Mouse (Mus musculus) ovary, postnatal 10 days (tissue): ENCODE results near the gene Skp1a.

Experiments
- DNase-seq: peaks from one replicate; pipeline ENCODE4 v3.0.0; 2022; ENCODE audit warnings: low spot score

The Skp1a gene

DNA sequence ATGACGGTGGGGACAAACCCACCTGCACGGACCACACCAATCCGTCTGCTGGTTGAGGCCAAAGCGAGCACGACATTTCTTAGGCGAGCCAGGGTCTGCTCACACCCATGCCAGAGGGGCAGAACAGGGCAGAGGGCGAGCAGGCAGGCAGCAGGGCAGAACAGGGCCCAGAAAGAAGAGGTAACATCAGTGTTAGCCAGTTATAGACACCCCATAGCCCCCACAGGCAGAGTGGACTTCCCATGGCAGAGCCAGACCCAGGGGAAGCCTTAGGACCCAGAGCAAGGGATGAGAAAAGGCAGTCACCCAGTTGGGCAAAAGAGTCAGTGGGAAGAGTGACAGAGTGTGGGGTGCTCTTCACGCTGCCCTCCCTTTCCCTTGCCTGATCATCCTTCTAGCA is 23.3 kb downstream of the Skp1a start:
- DNase-seq: no peak

DNA sequence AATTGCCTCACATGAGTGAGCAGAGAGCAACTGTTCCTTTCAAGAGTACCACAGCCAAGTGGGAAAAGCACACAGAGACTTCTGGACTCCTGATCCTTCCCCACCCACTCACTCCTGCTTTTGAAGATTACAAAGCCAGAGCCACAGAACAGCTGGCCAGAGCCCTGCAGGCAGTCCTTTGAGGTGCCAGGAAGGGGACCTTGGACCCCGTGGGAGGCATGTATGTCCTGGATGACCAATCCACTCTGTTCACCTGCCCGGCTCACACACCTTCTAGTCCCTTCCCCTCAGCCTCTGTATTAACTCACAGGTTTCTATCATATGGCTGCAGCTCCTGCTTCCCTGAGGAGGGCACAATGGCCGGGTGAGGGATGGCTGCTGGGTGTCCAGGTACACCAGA is 25.6 kb downstream of the Skp1a start:
- DNase-seq: no peak

DNA sequence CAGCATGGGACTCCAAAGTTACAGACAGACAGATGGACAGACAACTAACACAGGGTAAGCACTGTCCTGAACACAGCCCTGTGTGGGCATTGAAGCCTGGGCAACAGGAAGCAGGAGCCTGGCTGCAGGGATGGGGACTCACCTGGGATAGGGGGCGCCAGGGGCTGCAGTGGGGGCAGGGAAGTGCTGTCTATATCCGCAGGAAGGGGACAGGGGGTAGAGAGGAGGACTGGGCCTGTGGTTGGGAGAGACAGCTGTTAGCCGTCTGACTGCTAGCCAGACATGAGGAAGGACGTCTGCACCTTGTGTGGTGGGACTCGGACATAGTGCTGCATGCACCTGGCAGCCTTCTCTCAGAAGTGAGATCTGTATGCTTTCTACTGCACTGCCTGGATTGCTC is 26.9 kb downstream of the Skp1a start:
- DNase-seq: no peak

DNA sequence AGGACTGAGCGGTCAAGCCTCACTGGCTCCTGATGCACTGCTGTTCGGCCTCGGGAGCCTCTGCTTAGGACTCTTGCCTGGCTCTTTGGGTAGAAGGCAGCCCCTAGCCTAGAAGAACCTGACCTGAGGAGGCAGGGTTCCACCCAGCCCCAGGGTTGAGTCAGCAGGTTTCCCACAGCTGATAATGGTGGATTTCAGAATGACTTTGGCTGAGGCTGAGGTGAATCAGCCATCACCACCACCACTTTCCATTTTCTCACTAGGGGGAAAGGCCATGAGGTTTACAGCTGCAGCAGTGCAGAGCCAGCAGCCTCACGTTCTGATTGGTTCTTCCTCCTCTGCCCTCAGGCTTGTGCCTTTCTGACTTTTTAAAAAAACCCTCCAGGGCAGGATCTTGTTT is 29.1 kb downstream of the Skp1a start:
- no peak for DNase-seq

DNA sequence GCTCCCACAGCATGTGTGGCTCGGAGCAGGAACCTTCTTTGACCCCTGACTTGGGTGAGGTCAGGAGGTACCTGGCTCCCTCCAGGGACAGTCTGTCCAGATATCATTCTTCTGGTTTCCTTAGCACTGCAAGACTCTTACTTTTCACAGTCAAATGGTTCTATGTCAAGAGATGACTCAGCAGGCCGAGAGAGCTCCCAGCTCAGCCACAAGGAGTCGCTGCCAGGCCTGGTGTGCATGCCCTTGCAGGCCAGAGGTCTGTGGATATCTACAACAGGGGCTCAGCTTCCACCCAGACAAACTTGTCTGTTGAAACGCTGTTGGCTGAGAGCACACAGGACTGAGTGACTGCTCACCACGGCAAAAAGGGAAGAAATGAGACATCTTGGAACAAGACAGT is 30.1 kb downstream of the Skp1a start:
- DNase-seq: no peak

DNA sequence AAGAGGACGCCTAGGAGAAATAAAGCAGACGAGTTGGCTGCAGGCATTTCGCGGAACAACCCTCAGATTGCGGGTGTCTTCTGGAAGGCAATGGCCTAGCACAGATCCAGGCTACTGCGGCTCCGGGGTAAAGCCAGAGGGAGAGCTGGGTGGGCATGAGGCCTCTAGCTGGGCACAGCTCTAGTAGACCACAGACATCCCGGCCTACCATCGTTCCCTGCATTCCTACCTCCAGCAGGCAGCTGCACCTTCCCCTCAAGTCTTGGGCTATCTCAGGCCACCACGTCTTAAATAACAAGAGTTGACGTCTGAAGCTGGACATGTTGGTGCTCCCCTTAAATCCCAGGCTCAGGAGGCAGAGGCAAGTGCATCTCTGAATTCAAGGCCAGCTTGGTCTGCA is 30.5 kb downstream of the Skp1a start:
- DNase-seq: no peak

DNA sequence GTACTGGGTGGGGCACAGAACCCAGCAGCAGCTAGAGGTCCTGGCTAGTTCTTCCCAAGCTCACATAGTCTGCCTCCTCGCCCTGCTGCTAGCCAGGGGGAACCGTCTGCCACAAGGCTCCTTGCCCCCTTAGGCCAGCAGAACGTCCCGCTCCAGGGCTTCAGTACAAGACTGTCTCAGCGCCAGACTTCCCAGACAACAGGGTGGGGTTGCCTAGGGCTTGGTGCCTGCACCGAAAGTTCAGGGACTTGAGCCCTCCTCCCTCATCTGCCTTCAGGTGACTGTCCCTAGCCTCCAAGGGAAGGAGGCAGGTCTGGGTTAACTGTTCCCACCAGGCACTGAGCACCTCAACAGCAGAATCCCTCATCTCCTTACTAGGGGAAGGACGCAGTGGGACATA is 33.1 kb downstream of the Skp1a start:
- no peak for DNase-seq

DNA sequence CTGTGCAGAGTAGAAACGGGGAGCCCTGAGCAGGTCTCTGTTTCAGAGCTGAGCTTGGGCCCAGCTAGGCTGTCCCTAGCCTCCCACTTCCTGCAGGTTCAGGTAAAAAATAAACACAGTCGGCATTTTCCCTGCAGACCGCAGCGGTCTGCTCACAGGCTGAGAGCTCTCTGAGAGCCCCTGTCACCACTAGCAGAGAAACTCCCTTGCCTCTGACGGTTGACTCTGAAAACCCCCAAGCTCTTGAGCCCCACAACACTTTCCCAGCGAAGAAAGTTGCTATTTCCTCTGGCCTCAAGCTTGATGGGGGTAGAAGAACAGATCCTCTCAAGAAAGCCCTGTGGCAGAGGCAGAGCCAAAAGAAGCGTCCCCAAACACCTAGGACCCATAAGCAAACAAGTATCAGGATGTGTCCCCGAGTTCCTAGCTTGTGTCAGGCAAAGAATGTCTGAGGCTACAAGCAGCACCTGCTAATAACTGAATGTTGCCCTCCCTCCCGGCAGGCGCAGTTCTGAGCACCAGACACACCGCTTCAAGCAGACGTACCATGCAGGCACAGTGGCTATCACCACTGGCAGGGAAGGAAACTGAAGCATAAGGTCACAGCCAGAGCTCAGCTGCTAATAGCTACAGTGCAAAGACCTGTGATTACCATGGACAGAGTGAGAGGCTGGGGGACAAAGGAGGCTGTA is 34.0 kb downstream of the Skp1a start:
- DNase-seq: no peak

DNA sequence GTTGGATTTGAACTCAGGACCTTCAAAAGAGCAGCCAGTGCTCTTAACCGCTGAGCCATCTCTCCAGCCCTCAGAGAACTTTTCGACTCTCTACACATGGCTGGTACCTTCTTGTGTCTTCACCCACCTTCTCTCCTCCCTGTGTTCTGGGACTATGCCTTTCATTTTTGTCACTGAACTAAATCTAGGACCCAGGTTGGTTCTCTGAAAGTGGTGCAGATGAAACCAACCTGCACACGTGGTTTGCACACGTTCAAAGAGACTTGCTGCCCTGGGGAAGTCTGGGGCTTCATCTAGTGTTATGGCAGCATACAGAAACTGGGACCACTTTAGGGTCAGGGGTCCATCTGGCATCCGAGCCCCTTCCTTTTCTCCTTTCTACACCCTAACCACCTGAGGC is 35.5 kb downstream of the Skp1a start:
- no peak for DNase-seq

DNA sequence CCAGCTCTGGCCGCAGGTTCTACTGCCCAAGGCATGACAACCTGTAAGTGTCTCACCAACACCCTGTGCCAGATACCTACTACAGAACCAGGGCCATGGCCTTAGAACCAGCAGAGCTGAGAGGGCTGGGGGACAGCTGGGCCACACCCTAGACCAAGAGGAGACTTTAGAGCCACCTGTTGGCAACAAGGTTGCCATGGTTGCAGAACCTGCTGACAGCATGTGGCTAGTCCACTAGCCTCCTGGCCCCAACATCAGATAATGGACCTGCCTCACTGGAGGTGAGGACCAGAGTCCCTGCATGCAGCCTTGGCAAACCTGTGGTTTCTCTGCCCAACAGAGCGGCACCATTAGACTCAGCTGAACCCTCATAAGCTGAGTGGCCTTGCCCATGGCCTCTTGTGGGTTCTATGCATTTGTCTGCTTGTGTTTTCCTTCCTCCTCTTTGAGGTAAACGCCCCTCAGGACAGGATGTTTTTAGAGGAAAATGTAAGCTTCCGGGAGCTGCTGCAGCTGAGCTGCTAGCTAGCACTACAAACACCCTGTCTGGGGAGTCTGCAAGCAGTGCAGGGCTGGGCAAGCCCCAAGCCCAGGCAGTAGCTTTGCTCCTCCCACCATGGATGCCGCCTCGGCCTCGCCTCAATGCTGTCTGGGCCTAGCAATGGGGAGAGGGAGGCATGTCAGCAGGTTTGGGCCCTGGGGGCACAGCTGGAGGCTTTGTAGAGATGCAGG is 36.5 kb downstream of the Skp1a start:
- no peak for DNase-seq

DNA sequence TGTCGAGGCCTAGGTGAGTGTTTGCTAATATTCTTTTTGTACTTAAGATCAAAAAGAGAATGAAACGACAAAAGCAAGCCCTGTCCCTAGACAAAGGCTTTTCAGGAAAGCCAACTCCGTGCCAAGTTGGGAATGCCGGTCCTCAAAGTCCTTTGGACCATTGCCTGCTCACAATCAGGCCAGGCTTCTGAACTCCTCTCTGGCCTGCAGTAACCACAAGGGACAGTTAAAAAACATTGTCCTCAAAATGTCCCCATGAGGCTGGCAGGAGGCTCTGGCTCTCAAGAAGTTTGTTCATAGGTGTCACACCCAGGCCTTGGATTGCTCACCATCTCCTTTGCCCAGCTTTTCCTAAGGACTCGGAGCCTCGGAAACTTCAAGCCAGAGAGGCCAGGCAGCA is 38.0 kb downstream of the Skp1a start:
- no peak for DNase-seq

DNA sequence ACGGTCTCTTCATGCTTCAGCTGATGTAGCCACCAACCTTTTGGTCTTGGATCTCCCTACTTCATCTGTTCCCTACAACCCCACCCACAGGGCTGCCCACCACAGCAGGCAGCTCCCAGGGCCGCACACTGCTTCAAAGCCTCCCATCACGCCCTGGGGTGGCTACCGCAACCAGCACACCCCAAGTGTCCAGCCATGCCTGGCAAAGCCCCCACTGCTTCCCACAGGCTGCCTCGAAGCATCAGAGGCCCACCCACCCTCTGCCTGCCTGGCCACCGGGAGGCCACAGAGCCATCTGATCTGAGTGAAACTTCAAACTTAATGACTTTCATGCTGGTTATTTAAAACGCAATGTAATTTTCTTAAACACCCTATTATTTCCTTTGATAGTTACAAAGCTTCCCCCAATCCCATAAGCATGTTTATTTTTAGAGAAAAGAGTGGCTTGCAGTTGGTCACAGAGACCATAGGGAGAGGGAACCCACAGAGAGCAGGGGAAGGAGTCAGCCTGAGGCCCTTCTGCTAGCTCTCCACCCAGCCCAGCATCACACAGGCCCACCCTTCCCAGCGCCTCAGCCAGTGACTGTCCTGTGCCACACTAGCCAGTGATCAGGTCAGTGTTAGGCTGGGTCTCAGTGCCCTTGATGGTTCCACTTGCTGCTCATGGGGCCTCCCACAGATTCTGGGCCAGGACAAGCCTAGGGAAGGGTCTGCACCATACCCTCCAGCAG is 40.1 kb downstream of the Skp1a start:
- no peak for DNase-seq

DNA sequence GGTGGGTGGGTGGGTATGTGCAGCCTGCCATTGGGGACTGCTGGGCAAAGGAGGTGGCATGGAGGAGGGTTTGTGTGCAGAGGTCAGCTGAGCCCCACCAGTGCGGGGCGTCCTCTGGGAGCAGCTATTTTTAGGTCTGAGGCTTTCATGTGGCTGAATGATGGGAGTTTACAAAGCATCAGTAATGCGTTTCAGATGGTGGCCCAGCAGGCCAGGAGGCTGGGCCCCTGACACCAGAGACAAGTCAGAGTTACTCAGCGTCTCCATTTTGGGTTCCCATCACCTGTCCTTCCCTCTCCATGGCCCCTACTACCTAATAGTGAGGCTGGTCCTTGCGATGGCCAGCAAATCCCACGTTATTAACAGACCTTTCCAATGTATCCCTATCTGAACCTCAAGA is 40.8 kb downstream of the Skp1a start:
- no peak for DNase-seq

DNA sequence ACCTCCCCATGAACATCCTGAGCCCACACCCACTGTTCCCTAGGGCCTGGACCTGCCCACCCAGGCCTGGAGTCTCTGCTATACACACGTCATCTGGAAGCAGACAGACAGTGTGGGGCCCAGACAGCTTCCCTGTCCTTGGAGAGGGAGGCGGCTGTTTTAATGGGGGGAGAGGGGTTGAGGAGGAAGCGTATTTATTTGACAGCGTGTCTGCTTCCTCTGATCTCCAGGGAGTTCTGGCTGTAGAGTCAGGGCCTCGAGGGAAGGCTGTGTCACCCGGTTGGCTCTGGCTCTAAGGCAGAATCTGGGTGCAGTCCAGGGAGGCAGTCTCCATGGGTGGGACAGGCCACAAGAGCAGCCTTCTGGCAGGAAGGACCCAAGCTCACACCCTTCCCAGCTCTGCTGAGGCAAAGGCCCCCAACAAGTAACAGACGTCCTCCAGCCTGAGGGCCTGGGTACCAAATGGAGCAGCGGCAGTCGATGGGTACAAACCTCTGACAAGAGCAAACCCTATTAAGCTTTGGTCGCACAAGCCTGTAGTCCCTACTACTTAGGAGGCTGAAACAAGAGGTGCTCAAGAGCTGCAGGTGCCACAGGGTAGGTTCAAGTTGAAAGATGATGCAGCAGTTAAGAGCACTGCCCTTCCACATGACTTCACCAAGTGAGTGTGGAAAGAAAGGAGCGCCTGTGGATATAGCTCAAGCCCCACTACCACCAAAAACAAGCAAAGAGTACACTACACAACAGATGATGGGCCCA is 41.6 kb downstream of the Skp1a start:
- DNase-seq: no peak

DNA sequence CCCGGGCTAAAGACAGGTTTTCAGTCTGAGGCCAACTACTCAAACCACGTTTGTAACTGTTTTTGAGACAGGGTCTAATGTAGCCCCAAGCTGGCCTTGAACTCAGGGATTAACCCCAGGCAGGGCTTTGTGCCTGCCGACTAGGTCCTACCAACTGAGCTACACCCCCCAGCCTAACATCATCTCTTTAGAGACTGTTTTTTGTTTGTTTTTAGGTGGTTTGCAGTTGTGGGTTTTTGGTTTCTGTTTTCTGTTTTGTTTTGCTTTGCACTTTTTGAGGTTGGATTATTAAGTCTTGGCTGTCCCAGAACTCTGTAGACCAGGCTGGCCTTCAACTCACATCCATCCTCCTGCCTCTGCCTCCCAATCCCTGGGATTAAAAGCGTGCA is 42.1 kb downstream of the Skp1a start:
- no peak for DNase-seq

DNA sequence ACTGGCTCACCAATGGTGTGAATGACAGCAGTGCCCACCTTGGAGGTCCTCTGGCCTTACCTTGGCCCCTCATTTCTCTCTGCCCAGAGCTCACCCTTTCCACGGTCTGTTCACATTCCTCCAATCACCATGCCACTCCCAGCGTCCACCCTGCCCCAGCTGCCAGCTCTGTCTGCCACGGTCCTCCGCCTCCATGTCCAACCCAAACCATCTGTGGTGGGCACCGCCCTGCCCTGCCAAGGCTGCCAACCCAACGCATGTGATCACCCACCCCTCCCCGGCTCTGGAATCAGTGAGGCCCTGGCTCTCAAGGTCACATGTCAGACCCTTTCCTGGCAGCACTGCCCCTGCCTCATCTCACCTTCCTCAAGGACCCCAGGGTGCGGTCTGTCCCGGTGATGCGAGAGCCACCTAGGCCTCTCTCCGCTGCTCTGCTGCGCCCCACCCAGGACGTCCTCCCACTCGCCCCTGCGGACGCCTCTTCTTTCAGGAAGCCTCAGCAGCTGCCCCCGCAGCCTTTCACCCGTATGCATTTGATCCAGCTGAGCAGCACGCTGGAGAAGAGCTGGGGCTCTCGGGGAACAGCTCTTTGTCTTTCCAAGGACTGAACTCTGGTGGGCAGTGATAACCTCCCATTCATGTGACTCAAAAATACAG is 42.8 kb downstream of the Skp1a start:
- no peak for DNase-seq

DNA sequence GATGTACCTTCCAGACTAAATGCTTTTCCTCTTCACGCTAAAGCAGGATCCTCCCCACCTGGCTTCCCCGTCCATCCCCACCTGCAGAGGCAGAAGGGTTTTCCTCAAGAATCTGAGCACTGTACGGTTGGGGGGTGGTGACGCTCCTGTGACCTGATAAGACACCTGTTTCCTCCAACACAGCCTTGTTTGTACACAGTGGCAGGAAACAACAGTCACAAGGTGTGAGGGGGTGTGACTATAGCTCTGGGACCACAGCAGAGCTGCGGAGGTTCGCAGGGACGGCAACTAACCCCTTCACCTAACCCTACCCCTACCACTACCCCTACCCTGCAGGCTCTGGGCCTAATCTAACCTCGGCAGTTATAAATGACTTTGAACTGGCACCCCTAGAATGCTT is 43.6 kb downstream of the Skp1a start:
- DNase-seq: no peak

DNA sequence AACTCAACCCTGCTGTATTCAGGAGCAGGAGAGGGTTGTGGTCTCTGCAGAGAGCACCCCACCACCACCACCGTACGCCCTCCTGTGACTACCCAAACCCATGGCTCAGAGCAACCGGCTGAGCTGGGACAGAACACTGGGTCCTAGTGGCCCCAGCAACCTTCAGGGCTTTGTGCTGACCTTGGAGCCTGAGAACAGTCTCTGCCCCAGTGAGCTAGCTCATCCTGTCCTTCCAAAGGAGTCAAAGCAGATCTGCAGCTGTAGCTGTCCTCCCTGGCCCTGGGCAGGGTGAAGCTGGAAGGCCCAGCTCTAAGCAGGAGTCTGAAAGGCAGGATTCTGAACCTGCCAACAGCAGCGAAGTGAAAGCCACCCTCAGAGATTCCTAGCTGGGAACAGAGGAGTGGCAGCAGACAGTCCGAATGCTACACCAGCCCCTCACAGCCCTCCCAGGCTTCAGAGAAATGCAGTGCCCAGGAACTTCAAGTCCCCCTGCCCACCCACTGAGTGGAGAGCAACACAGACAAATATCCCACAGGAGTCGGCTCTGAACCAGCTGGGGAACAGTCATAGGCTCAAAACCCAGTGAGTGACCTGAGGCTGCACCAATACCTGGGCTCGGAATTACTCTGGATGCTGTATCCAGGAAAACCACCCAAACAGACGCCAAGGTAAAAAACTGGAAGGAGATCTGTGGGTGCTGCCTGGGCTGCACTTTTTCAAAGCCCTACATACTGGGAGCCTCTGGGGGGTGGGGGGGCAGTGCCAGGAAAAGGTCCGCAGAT is 44.2 kb downstream of the Skp1a start:
- no peak for DNase-seq

DNA sequence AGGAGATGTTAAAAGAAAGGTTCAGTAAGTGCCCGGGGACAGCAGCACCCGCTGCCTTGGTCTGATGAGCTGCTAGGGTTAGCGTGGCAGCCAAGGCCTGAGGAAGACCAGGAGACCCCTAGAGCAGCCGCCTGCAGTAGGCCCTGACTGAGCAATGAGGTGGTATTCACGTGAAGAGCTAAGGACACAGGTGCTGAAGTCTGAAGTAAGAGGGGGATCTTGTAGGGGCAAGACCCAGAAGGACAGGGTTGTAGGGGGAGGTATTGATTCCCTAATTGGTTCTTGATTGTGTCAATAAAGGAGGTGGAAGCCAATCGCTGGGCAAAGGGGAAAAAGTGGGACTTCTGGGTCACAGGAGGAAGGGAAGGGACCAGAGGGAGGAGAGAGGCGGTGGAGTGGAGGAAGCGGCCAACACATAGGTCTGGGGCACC is 45.2 kb downstream of the Skp1a start:
- DNase-seq: no peak

DNA sequence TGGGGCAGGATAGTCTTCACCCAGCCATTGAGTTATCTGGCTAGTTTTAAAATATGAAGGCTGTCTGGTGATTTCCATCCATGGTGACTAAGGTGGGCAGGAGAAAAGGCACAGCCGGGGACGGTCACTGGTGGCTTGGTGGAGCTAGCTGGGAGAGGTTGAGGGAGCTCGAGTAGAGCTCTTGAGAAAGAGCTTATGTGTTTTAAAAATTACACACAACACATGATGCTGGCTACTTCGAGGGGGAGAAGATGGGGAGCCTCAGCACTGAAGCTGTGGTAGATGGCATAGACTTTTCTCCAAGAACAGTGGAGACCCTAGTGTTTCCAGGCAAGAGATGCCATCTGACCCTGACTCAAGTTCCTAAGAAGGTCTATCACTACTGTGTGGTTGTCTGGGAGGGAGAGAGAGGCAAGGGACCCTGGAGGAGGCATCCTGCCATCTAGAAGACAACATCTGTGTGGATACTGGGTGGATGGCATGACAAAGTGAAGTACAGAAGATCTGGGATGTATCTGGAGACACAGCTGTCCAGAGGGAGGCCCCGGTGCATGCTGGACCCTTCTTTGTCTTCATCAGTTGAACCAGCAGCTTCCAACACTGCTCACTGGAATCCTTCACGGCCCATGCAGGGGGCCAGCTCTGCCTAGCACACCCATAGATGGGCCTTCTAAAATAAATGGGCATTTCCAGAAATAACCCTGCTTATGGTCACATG is 45.8 kb downstream of the Skp1a start:
- no peak for DNase-seq

DNA sequence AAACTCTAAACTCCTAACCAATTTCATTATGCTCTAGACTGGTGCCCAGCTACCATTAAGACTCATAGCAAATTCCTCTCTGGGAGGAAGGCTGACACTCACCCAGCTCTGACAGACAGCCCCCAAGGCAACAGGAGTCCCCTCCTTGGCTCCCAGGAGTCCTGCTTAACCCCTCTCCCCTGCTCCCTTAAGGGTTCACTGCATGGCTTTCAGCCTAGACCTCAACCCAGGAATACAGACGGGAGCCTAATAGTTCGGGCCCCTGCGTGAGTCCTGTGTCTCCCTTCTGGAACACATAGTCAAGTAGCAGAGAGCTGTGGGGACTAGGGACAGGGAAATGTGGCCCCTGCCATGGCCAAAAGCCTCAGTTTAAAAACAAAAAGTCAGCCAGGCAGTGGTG is 46.4 kb downstream of the Skp1a start:
- no peak for DNase-seq
